Comparison of ENCODE assay signal across 26 mouse cellular contexts in genomic region chr16:19768046-19768445, GRCm38 (mm10). TPM values are rescaled to one million over a fixed set of nuclear protein-coding genes. Genes with fewer than 3 reads are reported as not detected.
DNase-seq lines count a peak whose midpoint lies in the region; ATAC-seq lines count a peak whose summit lies in the region.
"Had no signal": no experiment of that assay in that cellular context is flagged by ENCODE, and none has a peak within 500 bp of the region (broad histone marks: within the 10 kb centered on the region; RNA-seq: fewer than 3 reads in every experiment).

No protein-coding gene starts in this region.

- peak; percentile 44 for DNase-seq in midbrain, embryonic 11.5 days (ENCODE audit: low spot score, missing footprints)
- DNase-seq in cerebellum, postnatal 10 days = no peak
- no peak for DNase-seq in frontal cortex, postnatal 36 days (ENCODE audit: low spot score in 2 of 2)
- DNase-seq in kidney, adult 11 months = no peak
- DNase-seq: adrenal gland, postnatal 14 days; cerebellum, adult 11-12 months; cerebellum, adult 9-11 months; kidney, postnatal 25 days; left cerebral cortex, postnatal 4 days; liver, embryonic 13.5 days; lung, adult 2 months; lung, postnatal 10 days; thymus, postnatal 14 days had no signal

- peaks cover 33% of the 10 kb centered on the region for H3K36me3 ChIP-seq in midbrain, embryonic 11.5 days (ENCODE audit: control insufficient read depth, insufficient read depth, low read length)
- H3K36me3 ChIP-seq in midbrain, embryonic 13.5 days = peaks cover 66% of the 10 kb centered on the region
- H3K36me3 ChIP-seq: liver, embryonic 13.5 days had no signal

- H3K9ac ChIP-seq in midbrain, embryonic 11.5 days (ENCODE audit: low read length) = no peak overlapping the region
- no peak overlapping the region for H3K9ac ChIP-seq in midbrain, embryonic 13.5 days (replicated peaks)
- H3K9ac ChIP-seq: hindbrain, embryonic 12.5 days; intestine, embryonic 15.5 days; liver, embryonic 13.5 days; neural tube, embryonic 13.5 days had no signal

- H3K27ac ChIP-seq in midbrain, embryonic 11.5 days (ENCODE audit: low read depth, low read length) = no peak overlapping the region
- H3K27ac ChIP-seq in midbrain, embryonic 13.5 days = no peak overlapping the region
- H3K27ac ChIP-seq: hindbrain, embryonic 12.5 days; hindbrain, postnatal 0 days; intestine, embryonic 15.5 days; left cerebral cortex, adult 2 months; liver, embryonic 13.5 days; macrophage; midbrain, embryonic 10.5 days; neural tube, embryonic 13.5 days had no signal

- no peaks in the 10 kb centered on the region for H3K27me3 ChIP-seq in midbrain, embryonic 11.5 days (ENCODE audit: control insufficient read depth, insufficient read depth, low read length)
- H3K27me3 ChIP-seq in midbrain, embryonic 13.5 days = no peaks in the 10 kb centered on the region
- H3K27me3 ChIP-seq: hindbrain, embryonic 12.5 days; intestine, embryonic 15.5 days; neural tube, embryonic 13.5 days had no signal

- 0 out of 2 replicates have a peak, but pooled peaks cover 2% of the 10 kb centered on the region for H3K4me1 ChIP-seq in midbrain, embryonic 11.5 days (ENCODE audit: control insufficient read depth, insufficient read depth, low read length)
- H3K4me1 ChIP-seq in midbrain, embryonic 13.5 days (replicated peaks) = peaks cover 3% of the 10 kb centered on the region; the same call in 1 of the 2 replicates
- H3K4me1 ChIP-seq: intestine, embryonic 15.5 days; liver, embryonic 13.5 days had no signal

- no peaks in the 10 kb centered on the region for H3K9me3 ChIP-seq in midbrain, embryonic 11.5 days (ENCODE audit: control insufficient read depth, low read length)
- no peaks in the 10 kb centered on the region for H3K9me3 ChIP-seq in midbrain, embryonic 13.5 days
- H3K9me3 ChIP-seq: hindbrain, embryonic 12.5 days; intestine, embryonic 15.5 days; liver, embryonic 13.5 days; neural tube, embryonic 13.5 days had no signal

- no peak overlapping the region for H3K4me2 ChIP-seq in midbrain, embryonic 11.5 days
- no peak overlapping the region for H3K4me2 ChIP-seq in midbrain, embryonic 13.5 days (replicated peaks)
- H3K4me2 ChIP-seq: hindbrain, embryonic 12.5 days; intestine, embryonic 15.5 days; liver, embryonic 13.5 days; neural tube, embryonic 13.5 days had no signal

- no peak for ATAC-seq in midbrain, embryonic 11.5 days (ENCODE audit: low FRiP score)
- no peak for ATAC-seq in midbrain, embryonic 13.5 days
- ATAC-seq in common myeloid progenitor, adult 5-6 weeks (replicated peaks; ENCODE audit: low read depth, poor library complexity, severe bottlenecking) = peak; percentile 96
- peak; percentile 82 for ATAC-seq in monocyte, adult 5-6 weeks (replicated peaks; ENCODE audit: insufficient number of reproducible peaks, low FRiP score, low TSS enrichment, poor library complexity, severe bottlenecking)
- ATAC-seq: forebrain, embryonic 16.5 days; hindbrain, postnatal 0 days; intestine, embryonic 15.5 days; Patski had no signal

- H3K4me3 ChIP-seq in midbrain, embryonic 11.5 days (ENCODE audit: low read depth, low read length) = no peak overlapping the region
- no peak overlapping the region for H3K4me3 ChIP-seq in midbrain, embryonic 13.5 days (replicated peaks)
- H3K4me3 ChIP-seq: erythroblast, embryonic 14.5 days; hindbrain, embryonic 12.5 days; intestine, embryonic 15.5 days; left cerebral cortex, adult 2 months; liver, embryonic 13.5 days; midbrain, embryonic 10.5 days; neural tube, embryonic 13.5 days had no signal

- WGBS in midbrain, embryonic 11.5 days = 98% methylated on average over 5 of the region's 5 CpGs
- 96% methylated on average over 5 of the region's 5 CpGs for WGBS in midbrain, embryonic 13.5 days

RNA-seq across cellular contexts. Expression of gene B3gnt5, which starts 8.0 kb away (rescaled TPM):
- polyA plus RNA-seq in midbrain, embryonic 11.5 days (2014; fragmentation: Nextera tagmentation; extraction: Ambion mirVana) = 54.1 and 60.5 TPM in 2 replicates
- 50.8 and 60.3 TPM in 2 replicates for polyA plus RNA-seq in midbrain, embryonic 13.5 days (2015; fragmentation: Nextera tagmentation; extraction: Ambion mirVana)
- 24.2 and 29.3 TPM in 2 replicates for total RNA-seq in common myeloid progenitor, adult 5-6 weeks (2017)
- 28.4 to 35.3 TPM (median 33.8 TPM) in 3 replicates for total RNA-seq in monocyte, adult 5-6 weeks (2017)
- polyA plus RNA-seq: erythroblast, embryonic 14.5 days; Patski had no signal

Comparison
In these comparisons a context has a peak if more than half of its experiments do, and no peak if none do; other contexts are left out.
1. ATAC-seq: peak in common myeloid progenitor, adult 5-6 weeks (single experiment) and monocyte, adult 5-6 weeks (single experiment); none in midbrain, embryonic 11.5 days (single experiment) and midbrain, embryonic 13.5 days (single experiment).